Mouse (Mus musculus): ENCODE results near the gene Mapk3.
A peak's percentile ranks its signal among the peaks of the same experiment; 100 is the strongest.

Mapk3 gene

GRCm38 (mm10) chr7:126802134-126802889 lies 42.9 kb downstream of the Mapk3 start:
- no peak for DNase-seq (ENCODE audit: inconsistent ontology term)

- DNase-seq (ENCODE audit: inconsistent ontology term): no peak
These were observed 43.8 kb downstream of the Mapk3 start for GRCm38 (mm10) chr7:126803181-126803580.

- no peak for DNase-seq (ENCODE audit: inconsistent ontology term)
These were observed 44.4 kb downstream of the Mapk3 start for GRCm38 (mm10) chr7:126803751-126804150.

- DNase-seq (ENCODE audit: inconsistent ontology term): no peak
These were observed 47.6 kb downstream of the Mapk3 start for GRCm38 (mm10) chr7:126806956-126807355.

GRCm38 (mm10) chr7:126807405-126807804 lies 48.0 kb downstream of the Mapk3 start:
- no peak for DNase-seq (ENCODE audit: inconsistent ontology term)

GRCm38 (mm10) chr7:126808703-126809455 lies 49.5 kb downstream of the Mapk3 start:
- peak; percentile 83 for DNase-seq (ENCODE audit: inconsistent ontology term)

GRCm38 (mm10) chr7:126809723-126810369 lies 50.4 kb downstream of the Mapk3 start:
- DNase-seq (ENCODE audit: inconsistent ontology term): no peak

Data from Muller cell, postnatal 12 days (primary cell).